Mouse (Mus musculus) liver, embryonic 16.5 days (tissue): ENCODE data around the gene Mad1l1. TPM values are rescaled to one million over a fixed set of nuclear protein-coding genes. Genes with fewer than 3 reads are reported as not detected.

Source experiments
- ATAC-seq: fragments of 200-750 bp; cut with Nextera tagmentation; 2 replicates; pipeline ENCODE4 v1.8.0; 2017; ENCODE audit warnings: low read depth, mild to moderate bottlenecking, moderate number of reproducible peaks, moderate library complexity
- H3K27ac ChIP-seq: fragments of 300-500 bp; sonication (generic); 2 replicates; pipeline ENCODE4 v1.5.1; 2014; ENCODE audit warnings: mild to moderate bottlenecking, low read length
- H3K27me3 ChIP-seq: fragments of 300-500 bp; sonication (generic); 2 replicates; pipeline ENCODE4 v1.6.1; 2014; ENCODE audit warnings: low read depth, low read length, mixed read lengths; ENCODE audit not compliant: control insufficient read depth, insufficient read depth
- H3K36me3 ChIP-seq: fragments of 300-500 bp; sonication (generic); 2 replicates; pipeline ENCODE4 v1.6.1; 2014; ENCODE audit warnings: mild to moderate bottlenecking; ENCODE audit not compliant: control insufficient read depth, insufficient read depth
- H3K4me1 ChIP-seq: fragments of 300-500 bp; sonication (generic); 2 replicates; pipeline ENCODE4 v1.6.1; 2014; ENCODE audit warnings: low read depth, low read length, mixed read lengths; ENCODE audit not compliant: control insufficient read depth
- H3K4me2 ChIP-seq: fragments of 300-500 bp; sonication (generic); 2 replicates; pipeline ENCODE4 v1.6.1; 2014; ENCODE audit warnings: low read depth, low read length, mixed read lengths
- H3K4me3 ChIP-seq: fragments of 300-500 bp; sonication (generic); 2 replicates; pipeline ENCODE4 v1.5.1; 2014; ENCODE audit warnings: low read depth, mild to moderate bottlenecking, low read length
- H3K9ac ChIP-seq: fragments of 300-500 bp; sonication (generic); 2 replicates; pipeline ENCODE4 v1.6.1; 2014; ENCODE audit warnings: low read depth, low read length
- H3K9me3 ChIP-seq: fragments of 300-500 bp; sonication (generic); replicated peaks from 2 replicates; pipeline ENCODE4 v1.6.1; 2016; ENCODE audit warnings: low read length; ENCODE audit not compliant: control insufficient read depth
- WGBS: fragments of 180-500 bp; shearing (Covaris S2); extraction: QIAGEN DNeasy Blood & Tissue Kit; methylation state at CpG from one replicate; pipeline ENCODE4 v1.1.7; 2014; ENCODE audit not compliant: insufficient replicate concordance; 5-methylcytosine and 5-hydroxymethylcytosine counted together
- polyA plus RNA-seq: library from polyadenylated mRNA; unstranded; fragments of >200 nt; fragmentation: Nextera tagmentation; extraction: Ambion mirVana; gene quantifications from 2 replicates; pipeline ENCODE4 v1.2.1, GENCODE M21; 2015

Mad1l1 gene
- polyA plus RNA-seq, 1 experiment from 2014 or later = 19.3 TPM

DNA sequence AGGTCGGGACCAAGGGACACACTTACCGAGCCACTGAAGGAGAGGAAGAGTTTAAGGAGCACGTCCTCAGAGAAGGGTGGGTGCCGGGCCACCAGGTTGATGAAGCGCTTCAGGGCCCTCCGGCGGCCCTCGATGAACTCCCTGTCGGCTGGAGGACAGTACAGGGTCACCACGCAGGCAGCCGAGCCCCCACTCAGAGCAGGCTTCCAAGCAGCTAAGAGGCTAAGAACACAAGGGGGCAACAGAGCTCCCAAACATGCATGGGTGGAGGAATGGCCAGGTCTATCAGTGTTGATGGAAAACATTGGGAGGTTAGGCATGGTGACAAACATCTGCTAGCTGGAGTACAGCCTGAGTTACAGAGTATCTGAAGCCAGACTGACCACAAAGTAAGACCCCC is 34.6 kb upstream of the Mad1l1 start:
- H3K27ac ChIP-seq = no peak overlapping the region
- H3K9me3 ChIP-seq = no peaks in the 10 kb centered on the region
- H3K4me2 ChIP-seq = no peak overlapping the region
- H3K4me1 ChIP-seq = no peaks in the 10 kb centered on the region
- no peak for ATAC-seq
- 78% methylated on average over 11 of the region's 11 CpGs for WGBS
- peaks cover 18% of the 10 kb centered on the region for H3K36me3 ChIP-seq
- no peak overlapping the region for H3K9ac ChIP-seq
- H3K4me3 ChIP-seq = no peak overlapping the region
- H3K27me3 ChIP-seq = no peaks in the 10 kb centered on the region

- peaks cover 15% of the 10 kb centered on the region; the same call in 1 of the 2 replicates for H3K36me3 ChIP-seq
- ATAC-seq = no peak
- no peaks in the 10 kb centered on the region for H3K9me3 ChIP-seq
- H3K9ac ChIP-seq = no peak overlapping the region
- H3K27me3 ChIP-seq = no peaks in the 10 kb centered on the region
- 78% methylated on average over 6 of the region's 6 CpGs for WGBS
- no peak overlapping the region for H3K4me2 ChIP-seq
- no peak overlapping the region for H3K27ac ChIP-seq
- no peak overlapping the region for H3K4me3 ChIP-seq
- no peaks in the 10 kb centered on the region for H3K4me1 ChIP-seq
Observed at GRCm38 (mm10) chr5:140352352-140352751, 31.0 kb upstream of the Mad1l1 start.

DNA sequence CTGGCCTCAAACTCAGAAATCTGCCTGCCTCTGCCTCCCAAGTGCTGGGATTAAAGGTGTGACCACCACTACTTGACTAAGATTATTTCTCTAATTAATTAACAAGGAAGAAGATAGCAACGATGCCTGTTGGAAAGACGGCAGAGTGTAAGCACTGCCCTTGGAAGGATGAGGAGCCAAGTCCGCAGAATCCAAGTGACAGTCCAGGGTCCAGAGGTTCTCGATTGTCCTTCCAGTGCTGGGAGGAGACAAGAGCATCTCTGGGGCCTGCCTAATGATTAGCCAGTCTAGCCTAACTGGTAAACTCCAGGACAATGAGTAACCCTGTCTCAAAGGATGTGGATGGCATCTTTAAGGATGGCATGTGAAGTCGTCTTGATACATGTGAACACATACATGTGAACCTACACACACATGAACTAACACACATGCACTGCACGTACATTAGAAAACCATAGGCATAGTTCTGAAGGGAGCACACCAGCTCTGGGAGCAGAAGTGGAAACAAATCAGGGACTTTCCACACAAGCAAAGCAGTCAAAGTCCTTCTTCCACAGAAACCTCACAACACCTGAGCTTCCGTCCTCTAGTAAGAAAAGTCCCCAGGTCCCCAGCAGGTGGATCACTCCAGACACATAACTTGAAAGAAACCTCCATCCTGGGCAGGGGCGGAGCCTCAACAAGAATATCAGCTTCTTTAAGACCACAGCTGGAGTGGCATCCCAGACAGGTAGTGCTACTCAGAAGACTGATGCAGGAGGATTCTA is 29.6 kb upstream of the Mad1l1 start:
- H3K9ac ChIP-seq = no peak overlapping the region
- no peak overlapping the region for H3K27ac ChIP-seq
- H3K36me3 ChIP-seq = peaks cover 15% of the 10 kb centered on the region; the same call in 1 of the 2 replicates
- H3K27me3 ChIP-seq = no peaks in the 10 kb centered on the region
- H3K9me3 ChIP-seq = no peaks in the 10 kb centered on the region
- no peak for ATAC-seq
- no peaks in the 10 kb centered on the region for H3K4me1 ChIP-seq
- 68% methylated on average over 8 of the region's 8 CpGs for WGBS
- H3K4me2 ChIP-seq = no peak overlapping the region
- no peak overlapping the region for H3K4me3 ChIP-seq

- no peaks in the 10 kb centered on the region for H3K4me1 ChIP-seq
- no peak for ATAC-seq
- no peak overlapping the region for H3K27ac ChIP-seq
- H3K27me3 ChIP-seq = no peaks in the 10 kb centered on the region
- H3K36me3 ChIP-seq = peaks cover 15% of the 10 kb centered on the region; the same call in 1 of the 2 replicates
- no peak overlapping the region for H3K9ac ChIP-seq
- no peak overlapping the region for H3K4me2 ChIP-seq
- WGBS = 53% methylated on average over 9 of the region's 9 CpGs
- no peak overlapping the region for H3K4me3 ChIP-seq
- H3K9me3 ChIP-seq = no peaks in the 10 kb centered on the region
Observed at GRCm38 (mm10) chr5:140349882-140350281, 28.5 kb upstream of the Mad1l1 start.

DNA sequence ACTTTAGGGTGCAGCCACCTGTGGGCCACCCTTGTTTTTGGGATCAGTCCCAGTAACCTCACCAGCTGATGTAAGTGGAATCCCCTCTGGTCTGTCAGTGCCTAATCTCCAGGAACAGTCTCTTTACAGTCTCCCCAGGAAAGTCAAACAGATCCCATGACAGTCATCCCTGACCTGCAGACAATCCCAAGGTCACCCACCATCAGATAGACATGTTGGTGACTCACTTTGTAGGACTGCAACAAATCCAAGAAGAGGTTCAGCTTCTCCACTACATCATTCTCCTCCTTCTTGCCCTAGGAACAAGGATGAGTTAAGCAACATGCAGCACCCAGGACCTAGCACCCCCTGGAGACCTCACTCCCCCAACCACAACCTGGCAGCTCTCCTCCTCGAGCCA is 24.7 kb upstream of the Mad1l1 start:
- Histone ChIP-seq H3K4me1 (no peaks in the 10 kb centered on the region), H3K4me3 (no peak overlapping the region), H3K36me3 (peaks cover 5% of the 10 kb centered on the region), H3K9me3 (no peaks in the 10 kb centered on the region), H3K27me3 (no peaks in the 10 kb centered on the region), H3K27ac (no peak overlapping the region), H3K4me2 (no peak overlapping the region), H3K9ac (no peak overlapping the region)
- 52% methylated on average over 1 of the region's 1 CpGs for WGBS
- no peak for ATAC-seq

GRCm38 (mm10) chr5:140345244-140345643 is 23.9 kb upstream of the Mad1l1 start:
- 65% methylated on average over 4 of the region's 4 CpGs for WGBS
- no peak for ATAC-seq

GRCm38 (mm10) chr5:140342880-140343279 is 21.5 kb upstream of the Mad1l1 start:
- ATAC-seq = no peak
- H3K4me3 ChIP-seq = no peak overlapping the region
- no peak overlapping the region for H3K4me2 ChIP-seq
- 71% methylated on average over 4 of the region's 4 CpGs for WGBS
- H3K4me1 ChIP-seq = no peaks in the 10 kb centered on the region
- H3K9ac ChIP-seq = no peak overlapping the region
- no peaks in the 10 kb centered on the region for H3K27me3 ChIP-seq
- H3K36me3 ChIP-seq = peaks cover 20% of the 10 kb centered on the region
- H3K27ac ChIP-seq = no peak overlapping the region
- H3K9me3 ChIP-seq = 0 out of 2 replicates have a peak, but pooled peaks cover 2% of the 10 kb centered on the region

More at GRCm38 (mm10) chr5:140345244-140345643, 23.9 kb upstream of the Mad1l1 start:
- no peak overlapping the region for H3K9ac ChIP-seq
- H3K36me3 ChIP-seq = peaks cover 5% of the 10 kb centered on the region
- H3K27me3 ChIP-seq = no peaks in the 10 kb centered on the region
- no peak overlapping the region for H3K4me3 ChIP-seq
- H3K4me1 ChIP-seq = no peaks in the 10 kb centered on the region
- H3K4me2 ChIP-seq = no peak overlapping the region
- H3K27ac ChIP-seq = no peak overlapping the region
- no peaks in the 10 kb centered on the region for H3K9me3 ChIP-seq

- Histone ChIP-seq H3K9me3 (0 out of 2 replicates have a peak, but pooled peaks cover 2% of the 10 kb centered on the region), H3K9ac (no peak overlapping the region), H3K36me3 (peaks cover 20% of the 10 kb centered on the region), H3K4me2 (no peak overlapping the region), H3K27me3 (no peaks in the 10 kb centered on the region), H3K27ac (no peak overlapping the region), H3K4me3 (no peak overlapping the region), H3K4me1 (no peaks in the 10 kb centered on the region)
- WGBS = 77% methylated on average over 3 of the region's 3 CpGs
- ATAC-seq = no peak
Observed at GRCm38 (mm10) chr5:140339836-140340235, 18.5 kb upstream of the Mad1l1 start.

DNA sequence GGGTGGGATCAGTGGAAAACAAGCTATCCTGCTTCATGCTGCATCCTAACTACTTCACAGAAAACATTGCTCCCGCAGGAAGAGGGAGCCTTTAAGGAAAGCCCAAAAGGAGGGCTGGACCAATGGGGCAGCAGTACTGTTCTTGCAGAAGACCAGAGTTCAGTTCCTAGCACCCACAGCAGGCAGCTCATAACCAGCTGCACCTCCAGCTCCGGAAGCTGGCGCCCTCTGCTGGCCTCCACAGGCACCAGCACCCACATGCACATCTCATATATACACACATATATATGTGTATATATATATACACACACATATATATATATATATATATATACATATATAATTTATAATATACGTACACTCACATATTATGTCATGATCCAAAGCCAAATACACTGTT is 17.4 kb upstream of the Mad1l1 start:
- no peak overlapping the region for H3K27ac ChIP-seq
- no peaks in the 10 kb centered on the region for H3K4me1 ChIP-seq
- H3K9ac ChIP-seq = no peak overlapping the region
- H3K36me3 ChIP-seq = peaks cover 15% of the 10 kb centered on the region
- no peaks in the 10 kb centered on the region for H3K27me3 ChIP-seq
- H3K4me2 ChIP-seq = no peak overlapping the region
- ATAC-seq = no peak
- no peak overlapping the region for H3K4me3 ChIP-seq
- 86% methylated on average over 4 of the region's 4 CpGs for WGBS
- 0 out of 2 replicates have a peak, but pooled peaks cover 2% of the 10 kb centered on the region for H3K9me3 ChIP-seq
